Mouse (Mus musculus) T-helper 2 cell (primary cell): ENCODE measurements around the gene Lrrc52.

ENCODE experiments used
- in situ Hi-C: fragments of 300-600 bp; cut with MboI, MseI; formaldehyde crosslinking; loops from one replicate; pipeline ENCODE4 v1.15.1; 2025; ENCODE audit warnings: high pct_unique_total_duplicates

Gene Lrrc52

DNA sequence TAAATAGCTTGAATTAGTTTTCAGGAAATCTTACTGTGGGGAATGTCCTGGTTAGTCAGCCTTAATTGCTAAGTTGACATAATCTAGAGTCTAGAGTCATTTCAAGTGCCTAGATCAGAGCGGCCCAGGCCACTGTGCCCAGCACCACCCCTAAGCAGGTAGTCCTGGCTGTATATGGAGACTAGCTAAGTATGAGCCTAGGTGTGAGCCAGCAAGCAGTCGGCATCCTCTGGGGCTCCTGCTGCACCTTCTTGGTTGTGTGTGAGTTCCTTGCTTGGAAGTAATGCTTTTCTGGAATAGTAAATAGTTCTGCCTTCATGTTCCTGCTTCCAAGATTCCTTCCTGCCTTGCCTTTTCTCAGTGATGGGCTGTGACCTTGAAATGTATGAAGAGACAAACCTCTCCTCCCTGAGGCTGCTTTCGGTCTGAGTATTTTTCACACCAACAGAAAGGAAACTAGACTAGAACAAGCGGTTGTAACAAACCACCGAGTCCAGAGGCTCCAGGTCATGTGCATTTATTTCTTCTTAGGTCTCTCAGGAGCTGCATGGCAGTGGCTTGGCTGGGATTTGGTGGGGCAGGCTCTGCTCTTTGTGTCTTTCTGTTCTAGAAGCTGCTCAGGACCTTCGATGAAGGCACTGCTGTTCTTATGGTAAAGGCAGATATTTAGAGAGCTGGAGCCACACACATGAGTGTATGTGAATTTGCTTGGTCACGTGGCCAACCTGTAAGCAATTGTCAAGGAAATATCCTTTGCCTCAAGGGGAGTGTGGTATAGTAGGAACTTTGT lies 30.2 kb downstream of the Lrrc52 start:
- in situ Hi-C loops = no loop called here

DNA sequence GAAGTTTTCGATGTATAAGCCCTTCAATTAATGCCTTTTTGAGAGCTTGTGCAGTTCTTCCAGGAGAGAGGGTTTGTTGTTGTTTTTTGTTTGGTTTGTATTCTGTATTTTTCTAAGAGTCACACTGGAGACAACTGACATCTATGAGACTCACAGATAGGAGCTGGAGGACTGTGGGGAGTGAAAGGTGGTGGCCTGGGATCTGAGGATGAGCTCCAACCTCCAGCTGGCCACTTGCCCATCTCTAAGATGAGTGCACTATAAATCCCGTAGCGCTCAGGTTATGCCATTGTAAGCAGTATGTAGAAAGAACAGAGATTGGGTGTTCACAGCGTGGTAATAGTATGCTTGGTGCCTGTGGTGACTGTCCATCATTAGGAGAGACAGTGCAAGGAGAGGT lies 31.6 kb downstream of the Lrrc52 start:
- in situ Hi-C loops = no loop called here

DNA sequence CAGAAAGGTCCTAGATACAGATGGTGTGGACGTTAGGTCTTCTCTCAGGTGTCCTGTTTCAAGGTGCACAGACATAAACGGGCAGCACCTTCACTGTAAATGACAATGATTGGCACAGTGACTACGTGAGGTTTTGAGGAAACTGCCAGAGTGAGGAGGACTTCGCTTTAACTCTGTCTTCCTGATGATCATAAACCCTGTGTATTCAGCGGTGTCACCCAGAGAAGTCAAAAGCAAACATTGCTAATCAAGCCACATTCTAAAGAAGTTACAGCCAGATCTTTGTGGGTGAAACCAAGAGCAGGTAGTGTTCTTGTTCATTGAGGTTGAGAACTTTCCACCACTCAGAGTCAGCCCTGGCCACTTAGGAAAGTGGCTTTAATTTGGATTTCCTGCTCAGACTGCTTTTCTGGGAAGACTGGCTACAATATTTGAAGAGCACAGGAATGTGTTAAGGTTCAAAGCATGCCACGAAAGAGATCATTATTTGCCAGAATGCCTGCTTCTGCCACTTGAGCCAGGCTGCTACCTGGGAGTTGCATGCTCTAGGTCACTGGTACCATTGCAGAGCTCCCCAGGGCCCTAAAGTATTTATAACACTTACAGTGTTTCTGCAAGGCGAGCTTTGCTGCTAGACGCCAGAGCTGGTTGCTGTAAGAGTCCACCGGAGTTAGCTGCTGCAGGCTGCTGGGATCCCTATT lies 35.5 kb downstream of the Lrrc52 start:
- in situ Hi-C loops = no loop called here

DNA sequence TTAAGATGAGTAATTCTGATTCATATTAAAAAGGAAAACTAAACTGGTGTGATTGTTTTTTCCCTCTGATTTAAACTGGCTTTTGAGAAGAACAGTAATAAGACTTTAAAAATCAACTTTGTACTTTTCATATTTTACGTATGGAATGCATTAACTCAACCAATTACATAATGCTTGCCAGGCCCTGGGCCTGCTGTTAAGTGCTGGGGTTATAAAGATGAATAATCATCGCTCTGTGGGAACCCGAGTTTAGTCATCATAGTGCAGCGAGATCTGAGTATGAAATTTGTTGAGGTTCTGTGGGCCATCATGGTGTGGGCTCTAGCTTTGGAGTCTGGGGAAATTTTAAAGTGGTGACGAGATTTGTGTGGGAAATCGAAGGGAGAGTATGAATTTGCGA lies 39.9 kb downstream of the Lrrc52 start:
- in situ Hi-C loops = no loop called here

DNA sequence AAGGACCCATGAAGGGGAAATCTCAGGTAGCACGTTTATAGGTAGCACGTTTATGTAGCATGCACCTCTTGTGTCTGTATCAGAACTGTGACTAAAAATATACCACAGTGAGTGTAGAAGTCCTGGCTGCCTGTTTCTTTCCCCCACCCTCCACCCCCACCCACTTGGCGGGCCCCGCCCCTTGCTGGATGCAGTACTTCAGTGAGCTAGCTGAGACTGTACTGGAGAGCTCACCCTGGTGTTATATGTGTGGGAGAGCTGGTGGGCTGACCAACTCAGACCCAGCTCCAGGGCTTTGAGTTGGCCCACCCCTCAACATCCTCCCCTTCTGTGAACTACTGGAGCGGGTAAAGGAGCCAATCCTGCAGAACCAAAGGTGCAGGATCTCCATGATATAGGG lies 41.0 kb downstream of the Lrrc52 start:
- in situ Hi-C loops = no loop called here

DNA sequence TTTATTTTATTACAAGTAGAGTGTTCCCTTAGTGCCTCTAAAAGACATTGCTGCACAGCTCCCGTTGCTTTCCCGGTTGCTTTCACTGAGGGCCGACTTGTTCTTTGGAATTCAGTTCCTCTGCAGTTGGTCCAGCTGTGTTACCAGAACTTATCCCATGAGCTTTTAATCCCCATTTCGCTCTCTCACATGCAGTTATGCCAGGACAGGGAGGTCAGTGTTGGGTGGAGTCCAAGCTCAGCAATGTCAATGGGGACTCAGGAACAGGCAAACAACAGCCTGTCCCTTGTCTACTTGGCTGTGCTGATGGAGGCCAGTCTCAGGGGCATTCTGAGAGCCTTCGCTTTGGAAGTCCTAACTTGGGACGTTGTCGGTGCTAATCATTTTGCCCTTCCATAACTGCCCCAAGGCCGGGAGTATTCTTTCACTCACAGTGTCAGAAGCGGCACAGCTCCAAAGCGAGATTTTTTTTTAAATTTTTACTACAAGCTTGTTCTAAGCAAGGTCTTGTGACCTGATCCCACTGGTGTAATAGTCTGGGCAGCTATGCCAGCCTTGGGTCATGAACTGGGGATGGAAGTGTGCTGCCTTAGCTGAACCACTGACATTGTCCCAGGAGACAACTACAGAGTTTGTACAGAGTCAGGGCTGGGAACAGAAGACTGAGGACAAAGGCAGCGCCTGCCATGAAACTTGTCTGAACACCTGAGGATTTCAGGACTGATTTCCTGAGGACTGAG lies 43.9 kb downstream of the Lrrc52 start:
- in situ Hi-C loops = no loop called here

DNA sequence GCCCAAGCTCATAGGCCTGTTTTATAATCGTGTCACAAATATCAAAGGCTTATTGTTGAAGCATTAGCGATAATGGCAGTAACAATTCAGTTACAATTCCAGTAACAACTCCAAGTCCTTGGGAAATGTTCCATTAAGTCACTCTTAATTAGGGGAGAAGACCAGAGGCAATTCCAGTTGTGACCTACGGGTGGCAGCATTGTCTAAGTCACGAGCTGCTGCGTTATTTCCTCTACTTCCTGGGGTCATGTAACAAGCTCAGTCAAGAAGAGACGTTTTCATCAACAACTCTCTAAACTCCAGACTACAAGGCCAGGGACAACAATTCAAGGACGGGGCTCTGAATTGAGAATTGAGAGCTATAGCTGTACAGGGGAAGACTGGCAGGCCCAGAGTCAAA lies 51.7 kb downstream of the Lrrc52 start:
- in situ Hi-C loops = loop anchor here (5.0 kb wide), 1 partner anchor 227 kb away; no protein-coding TSS in a partner anchor

DNA sequence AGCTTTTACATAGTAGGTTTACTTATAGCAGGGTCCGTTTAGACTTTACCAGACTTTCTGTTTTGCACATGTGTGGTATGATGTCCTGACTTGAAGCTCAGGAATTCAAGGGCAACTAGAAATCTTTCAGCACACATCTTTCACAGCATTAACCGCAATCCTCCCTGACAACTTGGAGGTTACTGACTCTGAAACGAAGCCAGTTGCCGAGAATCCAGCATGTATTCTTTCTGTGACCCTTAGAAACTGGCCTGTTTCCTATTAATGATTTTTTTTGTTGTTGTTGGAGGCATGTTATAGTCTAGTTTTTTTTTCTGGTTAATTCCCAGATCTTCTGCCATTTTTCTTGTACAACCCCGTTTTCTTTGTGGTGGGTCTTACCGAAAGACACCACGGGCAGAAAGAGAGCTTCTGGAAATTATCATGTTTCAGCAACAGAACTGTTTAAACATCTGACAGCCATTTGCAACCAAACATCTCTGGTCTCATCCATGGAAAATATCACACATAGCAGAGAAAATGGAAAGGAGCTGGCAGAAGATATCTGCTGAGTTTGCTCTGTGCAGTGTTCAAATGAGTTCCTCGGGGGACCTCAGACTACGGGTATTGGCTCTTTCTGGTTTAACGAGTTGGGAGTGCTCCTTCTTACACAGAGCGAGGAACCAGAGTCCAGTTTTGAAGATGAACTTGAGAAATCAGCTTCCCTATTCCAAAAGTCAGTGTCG lies 54.4 kb downstream of the Lrrc52 start:
- in situ Hi-C loops = loop anchor here (5.0 kb wide), 1 partner anchor 230 kb away; no protein-coding TSS in a partner anchor

DNA sequence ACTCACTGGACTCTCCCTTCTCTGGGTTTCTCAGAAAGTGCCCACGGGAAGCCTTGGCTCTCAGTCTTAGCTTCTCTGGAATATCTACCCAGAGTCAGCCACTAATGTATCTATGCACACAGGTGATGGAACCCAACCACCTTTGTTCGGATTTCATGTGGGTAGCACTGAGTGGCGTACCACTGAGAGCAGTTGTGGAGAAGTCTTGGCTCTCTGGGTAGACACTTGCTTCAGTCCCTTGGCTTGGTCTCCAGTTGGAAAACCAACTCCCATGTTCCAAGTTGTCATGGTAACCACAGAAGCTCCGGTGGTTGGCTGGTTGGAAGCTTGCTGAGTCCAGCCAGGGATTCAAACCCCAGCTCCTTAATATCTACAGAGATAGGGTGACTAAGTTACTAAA lies 57.0 kb downstream of the Lrrc52 start:
- in situ Hi-C loops = no loop called here

DNA sequence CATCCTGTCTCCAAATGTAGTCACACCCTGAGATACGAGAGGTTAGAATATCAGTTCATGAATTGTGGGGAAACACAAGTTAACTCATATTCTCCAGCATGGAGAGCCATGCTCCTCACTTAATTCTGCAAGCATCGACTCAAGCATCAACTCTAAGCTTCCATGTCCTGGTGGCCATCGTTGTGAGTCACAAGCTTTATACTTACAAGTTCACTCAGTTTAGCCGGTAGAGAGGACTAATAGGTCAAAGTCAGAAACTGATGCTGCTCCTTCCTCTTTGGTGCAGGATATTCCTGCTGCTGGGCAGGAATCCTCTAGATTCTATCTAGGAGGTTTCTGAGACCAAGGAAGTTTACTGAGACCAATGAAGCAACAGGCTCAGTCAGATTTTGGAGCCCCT lies 61.3 kb downstream of the Lrrc52 start:
- in situ Hi-C loops = no loop called here
